Mouse (Mus musculus) heart, embryonic 11.5 days (tissue): Measurements from ENCODE around the gene Plpp7. TPM values are rescaled to one million over a fixed set of nuclear protein-coding genes. Genes with fewer than 3 reads are reported as not detected.
A peak's percentile ranks its signal among the peaks of the same experiment; 100 is the strongest.

ENCODE experiments used
- ATAC-seq: fragments of 200-750 bp; cut with Nextera tagmentation; replicated peaks from 2 replicates; pipeline ENCODE4 v1.8.0; 2017; ENCODE audit warnings: moderate library complexity; ENCODE audit not compliant: insufficient number of reproducible peaks, low FRiP score, low TSS enrichment
- H3K27ac ChIP-seq: fragments of 300-500 bp; sonication (generic); 2 replicates; pipeline ENCODE4 v1.5.1; 2014; ENCODE audit warnings: mild to moderate bottlenecking, low read depth, low read length
- H3K27me3 ChIP-seq: fragments of 300-500 bp; sonication (generic); 2 replicates; pipeline ENCODE4 v1.6.1; 2014; ENCODE audit warnings: mild to moderate bottlenecking, low read length, mixed read lengths; ENCODE audit not compliant: control insufficient read depth, insufficient read depth
- H3K36me3 ChIP-seq: fragments of 300-500 bp; sonication (generic); 2 replicates; pipeline ENCODE4 v1.6.1; 2014; ENCODE audit warnings: mild to moderate bottlenecking, low read length, moderate library complexity, mixed read lengths; ENCODE audit not compliant: control insufficient read depth, insufficient read depth
- H3K4me1 ChIP-seq: fragments of 300-500 bp; sonication (generic); 2 replicates; pipeline ENCODE4 v1.6.1; 2014; ENCODE audit warnings: low read length; ENCODE audit not compliant: control insufficient read depth, insufficient read depth
- H3K4me2 ChIP-seq: fragments of 300-500 bp; sonication (generic); 2 replicates; pipeline ENCODE4 v1.6.1; 2014; ENCODE audit warnings: mild to moderate bottlenecking, moderate library complexity
- H3K4me3 ChIP-seq: fragments of 300-500 bp; sonication (generic); 2 replicates; pipeline ENCODE4 v1.5.1; 2014; ENCODE audit warnings: low read depth, low read length
- H3K9ac ChIP-seq: fragments of 300-500 bp; sonication (generic); 2 replicates; pipeline ENCODE4 v1.6.1; 2014; ENCODE audit warnings: mild to moderate bottlenecking, low read depth, low read length, moderate library complexity
- H3K9me3 ChIP-seq: fragments of 300-500 bp; sonication (generic); replicated peaks from 2 replicates; pipeline ENCODE4 v1.6.1; 2016; ENCODE audit warnings: low read length; ENCODE audit not compliant: control insufficient read depth
- WGBS: fragments of 180-500 bp; shearing (Covaris S2); extraction: QIAGEN DNeasy Blood & Tissue Kit; methylation state at CpG from one replicate; pipeline ENCODE4 v1.1.7; 2014; ENCODE audit not compliant: insufficient replicate concordance; 5-methylcytosine and 5-hydroxymethylcytosine counted together
- polyA plus RNA-seq: library from polyadenylated mRNA; unstranded; fragments of >200 nt; fragmentation: Nextera tagmentation; extraction: Ambion mirVana; gene quantifications from 2 replicates; pipeline ENCODE4 v1.2.1, GENCODE M21; 2014

The Plpp7 gene
- polyA plus RNA-seq, 1 experiment from 2014 or later = 10.0 TPM

GRCm38 (mm10) chr2:32153041-32153790, 57.9 kb downstream of the Plpp7 start:
- no peak for ATAC-seq
- H3K9ac ChIP-seq = peak overlapping the region; percentile 99
- no peaks in the 10 kb centered on the region for H3K36me3 ChIP-seq
- H3K4me3 ChIP-seq = peak overlapping the region; percentile 96
- H3K4me2 ChIP-seq = peak overlapping the region; percentile 92
- peaks cover 68% of the 10 kb centered on the region for H3K4me1 ChIP-seq
- H3K27me3 ChIP-seq = no peaks in the 10 kb centered on the region
- H3K27ac ChIP-seq = peak overlapping the region; percentile 97
- H3K9me3 ChIP-seq = no peaks in the 10 kb centered on the region
- 8% methylated on average over 13 of the region's 13 CpGs for WGBS

DNA sequence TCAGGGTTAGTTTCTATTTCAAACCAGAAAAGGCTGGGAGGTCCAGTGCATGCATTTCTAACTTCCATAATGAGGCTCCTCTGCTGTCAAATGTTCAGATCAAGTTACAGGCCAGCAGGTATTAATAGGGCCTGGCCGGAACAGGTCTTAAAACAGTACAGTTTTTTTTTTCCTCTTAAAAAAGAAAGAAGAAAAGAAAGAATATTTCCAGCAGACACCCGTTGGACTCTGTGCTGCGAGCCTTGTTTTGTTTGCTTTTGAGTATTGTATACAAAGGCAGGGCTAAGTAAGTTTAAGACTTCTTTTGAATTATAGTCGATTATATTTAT, 58.4 kb downstream of the Plpp7 start:
- peak overlapping the region; percentile 97 for H3K27ac ChIP-seq
- H3K4me3 ChIP-seq = peak overlapping the region; percentile 96
- peaks cover 74% of the 10 kb centered on the region for H3K4me1 ChIP-seq
- H3K9ac ChIP-seq = peak overlapping the region; percentile 99; the same call in 1 of the 2 replicates
- 39% methylated on average over 4 of the region's 4 CpGs for WGBS
- H3K27me3 ChIP-seq = no peaks in the 10 kb centered on the region
- no peak for ATAC-seq
- no peaks in the 10 kb centered on the region for H3K36me3 ChIP-seq
- peak overlapping the region; percentile 92 for H3K4me2 ChIP-seq
- no peaks in the 10 kb centered on the region for H3K9me3 ChIP-seq

GRCm38 (mm10) chr2:32154334-32154997, 59.1 kb downstream of the Plpp7 start:
- H3K9me3 ChIP-seq = no peaks in the 10 kb centered on the region
- H3K4me3 ChIP-seq = 0 out of 2 replicates have a peak overlapping the region, but pooled peaks have one; percentile 96
- ATAC-seq = no peak
- peak overlapping the region; percentile 92 for H3K4me2 ChIP-seq
- WGBS = 25% methylated on average over 9 of the region's 9 CpGs
- H3K9ac ChIP-seq = peak overlapping the region; percentile 54
- no peaks in the 10 kb centered on the region for H3K36me3 ChIP-seq
- peaks cover 81% of the 10 kb centered on the region for H3K4me1 ChIP-seq
- H3K27me3 ChIP-seq = no peaks in the 10 kb centered on the region
- peak overlapping the region; percentile 97 for H3K27ac ChIP-seq

DNA sequence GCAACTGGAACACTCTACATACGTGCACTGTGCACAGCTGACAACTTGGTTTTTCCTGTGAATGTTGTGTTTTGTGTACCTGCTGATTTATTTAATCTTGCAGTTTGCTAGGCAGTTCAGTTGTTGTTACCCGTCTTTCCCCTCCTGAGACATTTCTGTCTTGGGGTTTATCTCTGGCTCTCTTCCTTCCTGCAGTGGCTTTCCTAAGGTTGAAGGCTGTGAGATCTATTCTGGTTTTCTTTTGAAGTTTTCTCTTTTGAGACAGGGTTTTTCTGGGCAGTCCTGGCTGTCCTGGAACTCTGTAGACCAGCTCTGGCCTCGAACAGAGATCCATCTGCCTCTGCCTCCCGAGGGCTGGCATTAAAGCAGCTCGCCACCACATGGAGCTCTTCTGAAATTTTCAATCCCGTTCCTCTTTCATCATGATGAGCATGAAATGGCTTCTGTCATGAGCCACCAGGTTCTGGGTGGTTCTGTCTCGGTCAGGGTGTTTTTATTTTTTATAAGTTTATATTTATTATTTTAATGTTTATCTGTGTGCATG, 59.7 kb downstream of the Plpp7 start:
- Histone ChIP-seq H3K4me3 (0 out of 2 replicates have a peak overlapping the region, but pooled peaks have one; percentile 3), H3K27me3 (no peaks in the 10 kb centered on the region), H3K36me3 (no peaks in the 10 kb centered on the region), H3K9me3 (no peaks in the 10 kb centered on the region), H3K4me2 (peak overlapping the region; percentile 92), H3K4me1 (peaks cover 85% of the 10 kb centered on the region), H3K9ac (0 out of 2 replicates have a peak overlapping the region, but pooled peaks have one; percentile 1), H3K27ac (peak overlapping the region; percentile 97)
- 46% methylated on average over 7 of the region's 7 CpGs for WGBS
- ATAC-seq = no peak

DNA sequence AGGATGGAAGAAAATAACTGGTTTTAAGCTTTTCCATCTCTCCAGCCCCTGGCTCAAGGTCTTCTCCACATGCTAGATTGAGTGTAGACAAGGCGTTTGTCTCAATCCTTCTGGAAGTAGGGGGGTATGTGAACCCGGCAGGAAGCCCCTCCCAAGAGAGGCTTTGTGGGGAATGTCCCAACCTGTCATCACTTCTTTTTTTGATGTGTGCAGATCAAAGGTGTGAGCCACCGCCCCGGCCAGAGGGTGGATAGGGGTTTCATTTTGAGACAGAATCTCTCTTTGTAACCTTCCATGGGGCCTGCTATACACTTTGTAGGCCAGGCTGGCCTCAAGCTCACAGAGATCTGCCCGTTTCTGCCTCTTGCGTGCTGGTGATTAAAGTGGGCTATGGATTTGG, 60.3 kb downstream of the Plpp7 start:
- 0 out of 2 replicates have a peak overlapping the region, but pooled peaks have one; percentile 97 for H3K27ac ChIP-seq
- no peak overlapping the region for H3K4me3 ChIP-seq
- H3K4me2 ChIP-seq = peak overlapping the region; percentile 27; the same call in 1 of the 2 replicates
- peaks cover 4% of the 10 kb centered on the region; the same call in 1 of the 2 replicates for H3K36me3 ChIP-seq
- no peaks in the 10 kb centered on the region for H3K9me3 ChIP-seq
- ATAC-seq = no peak
- no peak overlapping the region for H3K9ac ChIP-seq
- 32% methylated on average over 6 of the region's 6 CpGs for WGBS
- H3K4me1 ChIP-seq = peaks cover 82% of the 10 kb centered on the region
- H3K27me3 ChIP-seq = no peaks in the 10 kb centered on the region

GRCm38 (mm10) chr2:32156645-32157044, 61.3 kb downstream of the Plpp7 start:
- peaks cover 85% of the 10 kb centered on the region for H3K4me1 ChIP-seq
- no peak overlapping the region for H3K4me2 ChIP-seq
- no peaks in the 10 kb centered on the region for H3K27me3 ChIP-seq
- no peak for ATAC-seq
- no peak overlapping the region for H3K4me3 ChIP-seq
- no peaks in the 10 kb centered on the region for H3K9me3 ChIP-seq
- no peak overlapping the region for H3K27ac ChIP-seq
- H3K36me3 ChIP-seq = peaks cover 7% of the 10 kb centered on the region; the same call in 1 of the 2 replicates
- peak overlapping the region; percentile 24; the same call in 1 of the 2 replicates for H3K9ac ChIP-seq
- 64% methylated on average over 10 of the region's 10 CpGs for WGBS

DNA sequence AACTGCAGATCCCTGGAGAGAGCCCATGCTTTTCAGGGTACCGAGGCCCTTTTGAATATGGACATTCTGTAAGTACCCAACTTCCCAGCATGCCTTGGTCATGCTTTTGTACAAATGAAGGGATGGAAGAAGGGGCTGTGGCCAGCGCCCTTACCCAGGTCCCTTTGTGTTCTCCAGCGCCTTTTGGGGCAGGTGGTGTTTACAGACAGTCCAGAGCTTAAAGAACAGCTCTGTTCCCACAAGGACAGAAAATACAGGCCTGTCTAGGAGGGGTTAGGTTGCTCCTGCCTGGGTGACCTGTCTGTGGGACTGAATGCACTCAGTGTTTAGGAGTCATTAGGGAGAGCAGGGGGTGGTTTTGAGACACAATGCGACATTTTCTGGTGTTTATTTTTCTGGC, 62.0 kb downstream of the Plpp7 start:
- no peak overlapping the region for H3K4me2 ChIP-seq
- peaks cover 85% of the 10 kb centered on the region for H3K4me1 ChIP-seq
- 52% methylated on average over 4 of the region's 4 CpGs for WGBS
- no peaks in the 10 kb centered on the region for H3K27me3 ChIP-seq
- no peaks in the 10 kb centered on the region for H3K9me3 ChIP-seq
- H3K36me3 ChIP-seq = peaks cover 8% of the 10 kb centered on the region; the same call in 1 of the 2 replicates
- no peak overlapping the region for H3K27ac ChIP-seq
- no peak overlapping the region for H3K4me3 ChIP-seq
- no peak overlapping the region; the same call in 1 of the 2 replicates for H3K9ac ChIP-seq
- no peak for ATAC-seq

GRCm38 (mm10) chr2:32158616-32159239, 63.4 kb downstream of the Plpp7 start:
- H3K9me3 ChIP-seq = no peaks in the 10 kb centered on the region
- peak overlapping the region; percentile 19; the same call in 1 of the 2 replicates for H3K4me2 ChIP-seq
- peaks cover 8% of the 10 kb centered on the region; the same call in 1 of the 2 replicates for H3K36me3 ChIP-seq
- H3K4me3 ChIP-seq = no peak overlapping the region
- H3K27me3 ChIP-seq = no peaks in the 10 kb centered on the region
- ATAC-seq = no peak
- H3K4me1 ChIP-seq = peaks cover 73% of the 10 kb centered on the region
- 70% methylated on average over 12 of the region's 12 CpGs for WGBS
- no peak overlapping the region for H3K9ac ChIP-seq
- 0 out of 2 replicates have a peak overlapping the region, but pooled peaks have one; percentile 1 for H3K27ac ChIP-seq
